Mouse (Mus musculus): ENCODE results near the gene Txnrd2. TPM values are rescaled to one million over a fixed set of nuclear protein-coding genes. Genes with fewer than 3 reads are reported as not detected.

Txnrd2 gene
- total RNA-seq, 2 experiments from 2014 or later: 12.5 to 23.0 TPM

- ATAC-seq (replicated peaks; ENCODE audit: poor library complexity): no peak
These were observed 53.5 kb downstream of the Txnrd2 start for GRCm38 (mm10) chr16:18479667-18480066.

- ATAC-seq (replicated peaks; ENCODE audit: poor library complexity): peak; percentile 31; the same call in 1 of the 2 replicates
These were observed 54.8 kb downstream of the Txnrd2 start for GRCm38 (mm10) chr16:18480933-18481485.

- ATAC-seq (replicated peaks; ENCODE audit: poor library complexity): no peak
These were observed 56.2 kb downstream of the Txnrd2 start for GRCm38 (mm10) chr16:18482431-18482830.

DNA sequence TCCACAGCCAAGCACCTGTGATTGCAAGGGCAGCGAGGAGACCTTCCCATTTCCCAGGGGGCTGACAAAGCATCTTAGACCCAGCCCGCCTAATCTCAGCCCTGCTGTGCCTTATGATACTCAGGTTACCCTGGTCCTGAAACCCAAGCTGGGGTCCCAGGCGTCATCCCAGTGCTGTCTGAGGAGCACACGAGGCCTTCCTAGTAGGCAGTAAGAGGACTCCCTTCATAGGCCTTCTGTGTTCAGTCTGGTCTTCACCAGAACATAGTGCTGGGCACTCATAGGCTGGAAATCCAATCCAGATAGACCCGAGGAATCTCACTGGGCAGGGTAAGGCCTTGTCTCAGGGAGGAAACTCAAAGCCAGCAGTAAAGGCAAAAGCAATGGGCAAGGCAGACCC lies 57.7 kb downstream of the Txnrd2 start:
- no peak for ATAC-seq (replicated peaks; ENCODE audit: poor library complexity)

DNA sequence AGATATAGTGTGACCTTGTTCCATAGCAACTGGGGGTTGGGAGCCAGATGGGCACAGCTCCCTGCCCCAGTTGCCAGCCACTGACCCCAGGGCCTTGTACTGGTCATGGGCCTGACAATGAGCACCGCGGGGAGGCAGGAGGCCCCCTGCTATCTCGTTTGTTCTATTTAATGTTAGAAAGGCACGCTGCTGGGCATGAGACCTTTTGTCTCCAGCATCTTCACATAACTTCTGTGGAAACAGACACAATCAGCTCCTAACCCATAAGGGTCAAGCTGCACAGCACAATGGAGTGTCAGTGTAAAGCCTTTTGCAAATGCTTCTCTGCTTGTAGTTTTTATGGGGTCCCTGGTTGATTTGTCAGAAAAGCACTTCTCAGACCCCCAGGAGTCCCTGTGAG lies 58.2 kb downstream of the Txnrd2 start:
- no peak for ATAC-seq (replicated peaks; ENCODE audit: poor library complexity)

DNA sequence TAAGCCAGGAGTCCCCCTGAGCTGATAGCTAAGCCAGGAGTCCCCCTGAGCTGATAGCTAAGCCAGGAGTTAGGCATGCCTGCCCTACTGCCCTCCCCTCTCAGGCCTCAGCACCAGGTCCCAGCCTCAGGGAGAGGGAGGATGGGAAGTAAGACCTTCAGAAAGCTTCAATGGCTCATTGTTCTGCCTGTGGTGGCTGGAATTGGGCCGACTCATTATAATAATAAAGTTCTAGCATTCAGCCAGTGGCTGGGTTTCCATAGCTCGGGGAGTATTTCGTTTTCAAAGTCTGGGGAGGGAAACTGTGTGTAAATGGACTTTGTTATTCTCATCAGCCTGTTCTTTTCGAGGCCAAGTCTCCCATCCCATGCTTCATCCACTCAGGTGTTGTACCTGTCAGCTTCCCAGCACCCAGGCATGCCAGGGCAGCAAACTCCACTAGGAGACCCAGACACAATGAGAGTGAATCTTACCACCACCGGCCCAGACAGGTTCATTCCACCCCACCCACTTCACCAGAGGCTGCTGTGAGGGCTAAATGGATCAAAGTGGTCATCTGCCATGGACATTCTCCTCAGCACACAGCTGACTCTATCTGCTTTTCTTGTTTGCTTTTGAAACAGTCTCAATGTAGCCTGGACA lies 58.7 kb downstream of the Txnrd2 start:
- no peak for ATAC-seq (replicated peaks; ENCODE audit: poor library complexity)

GRCm38 (mm10) chr16:18486126-18486525 lies 59.9 kb downstream of the Txnrd2 start:
- ATAC-seq (replicated peaks; ENCODE audit: poor library complexity): peak; percentile 44; the same call in 1 of the 2 replicates

DNA sequence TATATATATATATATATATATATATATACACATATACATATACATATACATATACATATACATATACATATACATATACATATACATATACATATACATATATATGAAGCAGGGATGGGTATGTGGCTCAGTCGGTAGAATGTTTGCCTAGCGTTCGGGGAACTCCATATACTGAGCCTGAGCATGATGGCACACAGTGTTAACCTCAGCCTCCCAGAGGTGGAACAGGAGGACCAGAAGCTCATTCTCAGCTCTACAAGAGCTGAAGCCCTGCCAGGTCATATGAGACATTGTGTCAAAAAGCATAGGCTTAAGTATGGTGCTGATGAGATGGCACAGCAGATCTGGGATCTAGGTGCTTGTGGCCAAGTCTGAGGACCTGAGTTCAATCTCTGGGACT lies 64.1 kb downstream of the Txnrd2 start:
- ATAC-seq (replicated peaks; ENCODE audit: poor library complexity): no peak

GRCm38 (mm10) chr16:18490894-18491293 lies 64.7 kb downstream of the Txnrd2 start:
- no peak for ATAC-seq (replicated peaks; ENCODE audit: poor library complexity)

GRCm38 (mm10) chr16:18497865-18498515 lies 71.8 kb downstream of the Txnrd2 start:
- peak; percentile 42 for ATAC-seq (replicated peaks; ENCODE audit: poor library complexity)

DNA sequence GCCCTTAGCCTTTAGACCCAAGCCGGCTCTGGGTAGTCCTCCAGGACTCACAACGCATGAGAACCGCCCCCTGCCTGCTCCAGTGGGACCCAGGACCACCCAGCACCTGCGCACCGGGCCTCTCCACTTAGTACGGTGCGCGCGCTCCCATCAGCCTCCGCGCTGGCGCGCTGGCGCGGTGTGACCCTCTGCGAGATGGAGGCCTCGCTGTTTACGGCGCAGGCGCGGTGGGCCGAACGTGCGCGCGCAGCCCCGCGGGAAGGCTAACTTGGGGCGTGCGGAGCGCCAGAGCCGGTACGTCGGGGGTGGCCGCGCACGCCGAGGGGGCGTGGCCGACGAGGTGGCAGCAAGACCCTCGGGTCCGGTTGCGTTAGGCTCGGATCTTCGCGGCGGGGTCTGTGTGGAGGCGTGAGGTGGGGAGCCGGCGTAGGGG lies 72.4 kb downstream of the Txnrd2 start, which contains the start of the genes Gnb1l and Rtl10:
TSS of gene Gnb1l (plus strand) at position 156 of the 433 bp plus-strand sequence.
TSS of gene Rtl10 (plus strand) at position 344 of the 433 bp plus-strand sequence.
- ATAC-seq (replicated peaks; ENCODE audit: poor library complexity): peak; percentile 87

DNA sequence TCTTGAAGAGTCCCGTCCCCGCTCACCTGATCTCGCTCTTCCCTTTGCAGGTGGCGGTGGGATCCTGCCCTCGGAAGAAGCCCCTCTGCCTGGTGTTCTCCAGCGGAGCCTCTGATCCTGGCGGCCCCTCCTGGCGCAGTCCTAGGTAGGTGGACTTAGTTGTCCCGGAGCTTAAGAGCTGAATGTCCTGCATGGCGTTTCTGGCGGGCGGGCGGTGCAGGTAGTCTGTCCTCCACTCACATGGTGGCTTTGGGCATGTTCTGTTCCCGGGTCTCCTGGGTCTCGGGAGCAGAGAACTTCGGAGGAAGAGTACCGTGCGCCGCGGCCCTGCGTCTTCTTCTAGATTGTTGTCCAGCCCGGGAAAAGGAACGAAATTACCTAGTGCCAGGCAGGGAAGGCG lies 72.8 kb downstream of the Txnrd2 start:
- ATAC-seq (replicated peaks; ENCODE audit: poor library complexity): peak; percentile 13

DNA sequence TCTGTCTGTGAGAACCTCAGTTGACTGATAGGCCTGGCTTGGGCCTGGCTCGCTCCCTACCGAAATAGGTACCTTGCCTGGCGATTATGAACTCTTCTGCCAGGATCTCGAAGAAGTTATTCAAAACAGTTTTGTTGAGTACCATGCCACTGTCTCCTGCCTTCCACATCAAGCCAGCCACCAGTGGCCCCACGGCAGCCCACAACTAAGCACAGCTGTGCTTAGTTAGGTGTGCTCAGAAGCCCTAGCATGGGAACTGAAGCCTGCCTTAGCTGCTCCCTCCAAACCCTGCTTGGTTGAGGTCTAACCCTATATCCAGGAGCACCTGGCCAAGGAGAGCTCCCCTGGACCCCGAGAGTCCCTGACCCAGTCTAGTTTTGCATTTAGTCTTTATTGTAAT lies 75.3 kb downstream of the Txnrd2 start:
- no peak for ATAC-seq (replicated peaks; ENCODE audit: poor library complexity)

DNA sequence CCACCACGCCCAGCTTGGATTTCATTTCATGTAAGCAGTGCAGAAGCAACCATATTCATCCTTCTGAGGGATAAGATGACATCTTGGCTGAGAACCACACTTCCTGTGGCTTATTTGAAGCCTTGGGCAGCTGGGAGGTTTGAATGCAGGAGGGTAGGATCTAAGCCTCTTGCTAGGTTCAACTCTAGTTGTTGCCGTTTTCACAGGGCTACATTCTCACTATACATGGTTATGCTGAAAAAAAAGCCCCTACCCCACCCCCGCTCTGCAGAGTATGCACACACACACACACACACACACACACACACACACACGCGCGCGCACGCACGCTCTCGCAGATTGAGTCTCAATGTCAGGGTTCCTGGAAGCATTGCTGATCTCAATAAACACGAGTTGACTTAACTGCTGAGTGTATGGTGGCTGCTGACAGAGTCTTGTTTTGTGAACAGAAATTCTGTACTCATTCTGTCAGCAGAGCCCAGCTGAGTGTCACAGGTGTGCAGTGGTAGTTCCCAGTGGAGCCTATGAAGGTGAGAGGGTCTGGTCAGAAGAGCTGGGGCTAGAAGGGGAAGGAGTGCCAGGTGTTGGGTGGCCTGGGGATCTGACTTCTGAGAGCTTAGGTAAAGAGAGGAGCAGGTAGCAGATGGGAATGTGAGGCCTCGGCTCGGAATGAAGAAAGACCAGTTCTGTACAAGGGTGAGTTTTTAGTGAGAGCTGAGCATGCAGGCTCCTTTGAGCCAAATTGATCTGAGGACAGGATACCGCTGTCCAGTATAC lies 77.6 kb downstream of the Txnrd2 start:
- no peak for ATAC-seq (replicated peaks; ENCODE audit: poor library complexity)

GRCm38 (mm10) chr16:18506524-18507199 lies 80.5 kb downstream of the Txnrd2 start:
- no peak for ATAC-seq (replicated peaks; ENCODE audit: poor library complexity)

DNA sequence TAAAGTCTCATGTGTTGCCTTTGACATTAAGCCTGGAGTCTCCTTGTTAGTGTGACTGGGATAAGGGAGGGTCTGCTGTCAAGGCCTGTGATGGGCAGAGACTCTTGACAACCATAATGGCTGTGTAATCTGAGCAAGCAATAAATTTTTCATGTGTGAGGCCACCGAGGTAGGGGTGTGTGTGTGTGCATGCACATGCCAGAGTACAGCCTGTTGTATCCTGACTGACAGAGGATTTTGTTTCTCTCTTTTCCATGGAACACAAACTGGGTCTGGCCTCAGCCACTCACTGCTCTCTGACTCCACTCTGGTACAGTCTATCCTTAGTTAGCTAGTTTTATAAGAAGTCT lies 81.0 kb downstream of the Txnrd2 start:
- ATAC-seq (replicated peaks; ENCODE audit: poor library complexity): no peak

DNA sequence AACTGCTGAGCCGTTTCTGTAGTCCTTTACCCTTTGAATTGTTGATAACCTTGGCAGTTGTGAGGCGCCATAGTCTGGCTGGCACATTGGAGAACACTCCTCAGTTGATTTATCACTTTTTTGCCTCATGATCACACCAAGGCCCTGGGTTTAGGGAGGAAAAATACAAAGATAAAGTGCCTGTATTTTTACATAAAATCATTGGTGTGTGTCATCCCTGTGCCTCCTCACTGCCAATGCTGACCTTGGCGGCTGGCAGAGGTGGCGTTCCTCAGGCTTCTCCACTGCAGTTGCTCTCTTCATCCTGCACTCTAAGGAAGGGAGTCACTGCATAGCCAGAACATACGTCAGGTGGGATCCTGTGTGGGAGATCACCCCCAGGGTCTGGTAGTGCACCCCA lies 85.6 kb downstream of the Txnrd2 start:
- ATAC-seq (replicated peaks; ENCODE audit: poor library complexity): no peak

- no peak for ATAC-seq (replicated peaks; ENCODE audit: poor library complexity)
These were observed 87.3 kb downstream of the Txnrd2 start for GRCm38 (mm10) chr16:18513508-18513907.

DNA sequence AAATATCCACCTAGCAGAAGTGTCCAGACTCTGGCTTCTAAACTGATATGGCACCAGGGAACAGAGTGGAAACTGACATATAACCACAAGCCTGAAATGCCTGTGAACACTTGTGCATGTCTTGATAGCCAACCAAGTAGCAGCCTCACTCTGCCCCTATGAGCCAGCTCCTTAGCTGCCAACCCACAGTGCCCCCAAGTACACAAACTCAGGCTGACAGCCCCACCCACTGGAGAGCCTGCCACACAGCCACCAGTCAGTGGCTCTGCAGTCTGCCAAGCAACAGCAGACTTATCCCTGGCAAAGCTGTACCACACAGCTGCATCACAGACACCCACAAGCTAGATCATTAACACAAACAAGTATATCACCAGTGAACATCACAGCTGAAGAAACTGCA lies 91.9 kb downstream of the Txnrd2 start:
- ATAC-seq (replicated peaks; ENCODE audit: poor library complexity): peak; percentile 86

DNA sequence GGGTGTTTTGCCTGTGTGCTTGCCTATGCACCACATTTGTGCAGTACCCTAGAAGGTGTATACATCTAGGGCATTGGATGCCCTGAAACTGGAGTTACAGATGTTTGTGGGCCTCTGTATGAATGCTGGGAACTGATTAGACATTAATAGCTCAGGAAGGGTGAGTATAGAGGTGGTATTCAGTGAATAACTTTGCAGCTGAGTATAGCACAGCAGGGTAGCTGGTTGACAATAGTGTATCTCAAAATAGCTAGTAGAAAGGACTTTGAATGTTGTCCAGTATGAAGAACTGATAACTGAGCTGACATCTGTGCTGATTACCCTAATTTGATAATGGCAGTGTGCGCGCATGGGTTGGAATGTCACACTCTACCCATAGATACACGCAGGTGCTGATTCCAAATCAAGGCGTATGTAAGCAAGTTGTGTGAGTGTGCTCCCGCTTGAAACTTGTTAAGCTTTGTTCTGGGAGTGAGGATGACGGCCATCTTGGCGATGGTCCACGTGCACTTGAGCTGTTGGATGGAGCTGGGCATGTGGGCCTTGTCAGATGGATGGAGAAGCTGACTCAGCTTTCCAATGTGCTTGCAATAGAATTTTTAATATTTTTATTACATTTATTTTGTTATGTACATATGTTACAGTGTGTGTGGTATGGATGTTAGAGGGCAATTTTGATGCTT lies 97.5 kb downstream of the Txnrd2 start:
- no peak for ATAC-seq (replicated peaks; ENCODE audit: poor library complexity)

Measured in megakaryocyte progenitor cell, adult 5-6 weeks (primary cell).